Mouse (Mus musculus): ENCODE data around the gene Mrpl38.

Gene Mrpl38

GRCm38 (mm10) chr11:116138468-116139138 lies at the start of gene Mrpl38:
TSS of gene Mrpl38 (minus strand) at chr11:116138868.
- peak; percentile 95 for DNase-seq (ENCODE audit: low read depth)

GRCm38 (mm10) chr11:116187226-116187930 lies 48.7 kb upstream of the Mrpl38 start:
- no peak for DNase-seq (ENCODE audit: low read depth)

- DNase-seq (ENCODE audit: low read depth), result no peak
Observed at GRCm38 (mm10) chr11:116186360-116186759, 47.7 kb upstream of the Mrpl38 start.

GRCm38 (mm10) chr11:116185836-116186235 lies 47.2 kb upstream of the Mrpl38 start:
- no peak for DNase-seq (ENCODE audit: low read depth)

GRCm38 (mm10) chr11:116178411-116179121 lies 39.9 kb upstream of the Mrpl38 start:
- DNase-seq (ENCODE audit: low read depth), result no peak

GRCm38 (mm10) chr11:116176010-116176409 lies 37.3 kb upstream of the Mrpl38 start:
- DNase-seq (ENCODE audit: low read depth), result no peak

- no peak for DNase-seq (ENCODE audit: low read depth)
Observed at GRCm38 (mm10) chr11:116174775-116175448, 36.2 kb upstream of the Mrpl38 start.

GRCm38 (mm10) chr11:116171959-116172358 lies 33.3 kb upstream of the Mrpl38 start:
- no peak for DNase-seq (ENCODE audit: low read depth)

GRCm38 (mm10) chr11:116170003-116170800 lies 31.5 kb upstream of the Mrpl38 start:
- DNase-seq (ENCODE audit: low read depth), result no peak

- no peak for DNase-seq (ENCODE audit: low read depth)
Observed at GRCm38 (mm10) chr11:116169214-116169613, 30.5 kb upstream of the Mrpl38 start.

- peak; percentile 90 for DNase-seq (ENCODE audit: low read depth)
Observed at GRCm38 (mm10) chr11:116167884-116168439, 29.3 kb upstream of the Mrpl38 start, which contains the start of gene Fbf1. TSS of gene Fbf1 (minus strand) at chr11:116168166.

- DNase-seq (ENCODE audit: low read depth), result no peak
Observed at GRCm38 (mm10) chr11:116167232-116167631, 28.6 kb upstream of the Mrpl38 start.

- DNase-seq (ENCODE audit: low read depth), result no peak
Observed at GRCm38 (mm10) chr11:116163002-116163401, 24.3 kb upstream of the Mrpl38 start.

GRCm38 (mm10) chr11:116162146-116162545 lies 23.5 kb upstream of the Mrpl38 start:
- DNase-seq (ENCODE audit: low read depth), result no peak

GRCm38 (mm10) chr11:116161312-116161711 lies 22.6 kb upstream of the Mrpl38 start:
- no peak for DNase-seq (ENCODE audit: low read depth)

- no peak for DNase-seq (ENCODE audit: low read depth)
Observed at GRCm38 (mm10) chr11:116150960-116151359, 12.3 kb upstream of the Mrpl38 start.

- DNase-seq (ENCODE audit: low read depth), result no peak
Observed at GRCm38 (mm10) chr11:116149341-116149740, 10.7 kb upstream of the Mrpl38 start.

GRCm38 (mm10) chr11:116148761-116149221 lies 10.1 kb upstream of the Mrpl38 start:
- DNase-seq (ENCODE audit: low read depth), result no peak

- DNase-seq (ENCODE audit: low read depth), result no peak
Observed at GRCm38 (mm10) chr11:116146294-116146985, 7.8 kb upstream of the Mrpl38 start.
